Mouse (Mus musculus) heart, embryonic 13.5 days (tissue): ENCODE results near the gene Frmpd4. TPM values are rescaled to one million over a fixed set of nuclear protein-coding genes. Genes with fewer than 3 reads are reported as not detected.

Source experiments
- polyA plus RNA-seq: library from polyadenylated mRNA; unstranded; fragments of >200 nt; fragmentation: Nextera tagmentation; extraction: Ambion mirVana; gene quantifications from 2 replicates; pipeline ENCODE4 v1.2.1, GENCODE M21; 2015

Frmpd4 gene
- polyA plus RNA-seq, 1 experiment from 2014 or later, result not detected

Other genes with a start within 250 kb of the Frmpd4 start
- gene Msl3, start 96.7 kb upstream of the Frmpd4 start, polyA plus RNA-seq, result 32.6 and 39.0 TPM in 2 replicates
- gene Arhgap6, start 217.9 kb upstream of the Frmpd4 start, polyA plus RNA-seq, result 8.6 and 9.9 TPM in 2 replicates